Mouse (Mus musculus): ENCODE measurements around the gene Lhx3.

DNA sequence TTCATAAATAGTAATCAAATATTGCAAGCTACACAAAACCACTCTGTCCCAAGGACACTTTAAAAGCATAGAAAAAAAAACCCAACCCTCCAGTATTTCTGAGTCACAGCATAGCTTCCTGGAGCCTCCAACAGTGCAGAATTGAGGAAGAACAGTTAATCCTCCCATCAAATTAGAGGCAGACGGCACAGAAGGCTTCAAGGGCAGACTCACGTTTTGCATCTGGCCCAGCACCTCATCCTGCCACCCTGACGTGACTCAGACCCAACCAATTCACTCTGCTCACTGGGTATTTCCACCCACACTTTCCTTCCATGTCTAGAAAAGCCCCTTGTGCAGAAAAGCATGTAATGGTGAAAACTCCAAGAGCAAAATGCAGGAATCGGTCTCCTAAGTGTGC, 22.2 kb upstream of the Lhx3 start:
- TF ChIP-seq CTCF (conservative IDR thresholded peaks at IDR 0.05; ENCODE audit: insufficient read depth, insufficient read length, low read depth, low read length) (no peak), POLR2A (IDR thresholded peaks at IDR 0.05; ENCODE audit: low read depth, low read length) (no peak)

Measured in kidney, adult 2 months (tissue).